Mouse (Mus musculus) bone marrow macrophage, adult 2 months (primary cell): ENCODE measurements around the gene Kcnq1.

ENCODE experiments used
- CTCF ChIP-seq: IDR thresholded peaks from 2 replicates; pipeline ENCODE4 v1.5.1; 2012; ENCODE audit warnings: low read depth, mild to moderate bottlenecking, low read length, moderate library complexity
- POLR2A ChIP-seq: IDR thresholded peaks from 2 replicates; pipeline ENCODE4 v1.6.1; 2012; ENCODE audit warnings: mild to moderate bottlenecking, low read depth, low read length, borderline replicate concordance

- TF ChIP-seq CTCF (no peak), POLR2A (no peak)
These were observed 226.9 kb downstream of the Kcnq1 start for GRCm38 (mm10) chr7:143333040-143333439.
